Mouse (Mus musculus): ENCODE results near the gene Mvb12a. TPM values are rescaled to one million over a fixed set of nuclear protein-coding genes. Genes with fewer than 3 reads are reported as not detected.
"Not testable (repeated sequence)": the region's sequence is repeated elsewhere in the genome, so short reads cannot be mapped to it uniquely, and the experiment has no call there.

Mvb12a gene
- polyA plus RNA-seq, 1 experiment from 2014 or later: 129 TPM

DNA sequence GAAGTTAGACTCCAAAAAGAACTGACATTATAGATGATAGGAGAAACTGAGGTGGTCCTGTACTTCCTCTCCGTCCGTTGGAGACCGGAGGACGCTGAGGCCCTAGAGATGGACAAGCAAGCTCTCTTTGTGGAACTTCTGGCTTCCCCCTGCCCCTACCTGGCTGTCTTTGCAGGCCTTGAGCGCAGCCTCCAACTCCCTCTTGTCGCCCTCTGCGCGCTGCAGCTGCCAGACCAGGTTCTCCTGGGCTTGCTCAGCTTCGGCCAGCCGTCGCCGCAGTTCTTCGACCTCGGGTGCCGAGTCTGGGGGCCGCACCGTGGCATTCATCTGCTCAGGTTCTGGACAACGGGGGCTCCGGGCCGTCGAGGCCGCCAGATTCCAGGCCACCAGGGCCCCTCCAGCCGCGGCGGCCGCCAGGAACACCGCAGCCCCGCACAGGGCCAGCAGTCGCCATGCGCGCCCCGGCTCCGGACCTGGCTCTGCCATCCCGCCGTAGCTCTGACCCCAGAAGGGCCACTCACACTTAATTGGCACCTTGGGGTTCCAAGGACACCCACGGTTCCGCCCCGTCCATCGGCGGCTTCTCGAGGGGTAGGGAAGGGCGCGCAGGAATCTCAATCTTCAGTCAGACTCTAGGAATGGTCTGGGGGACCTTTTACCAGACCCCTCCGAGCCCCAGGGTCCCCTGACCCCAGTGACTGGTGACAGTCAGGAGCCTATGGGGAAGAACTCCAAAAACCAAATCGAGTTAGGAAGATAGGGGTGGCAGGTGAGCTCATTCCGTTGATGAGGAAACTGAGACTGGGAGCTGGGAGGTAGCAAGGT, 17.3 kb upstream of the Mvb12a start, which contains the start of gene Ccdc194:
Gene Ccdc194, minus strand, starts transcription at position 486 of the 825 bp plus-strand sequence.
- ATAC-seq (replicated peaks; ENCODE audit: low FRiP score, low read depth) (no peak), DNase-seq (ENCODE audit: low spot score) (no peak)
- H3K4me1 ChIP-seq (replicated peaks; ENCODE audit: insufficient read depth, low read length): peaks cover 7% of the 10 kb centered on the region
- H3K36me3 ChIP-seq (ENCODE audit: insufficient read depth, low read length): no peaks in the 10 kb centered on the region
- no peaks in the 10 kb centered on the region for H3K27me3 ChIP-seq (ENCODE audit: insufficient read depth, low read length)
- H3K27ac ChIP-seq: peak within 1 kb of the TSS; percentile 78
- peak within 1 kb of the TSS; percentile 6; the same call in 1 of the 2 replicates for H3K9ac ChIP-seq (ENCODE audit: low read depth, low read length)
- no peak within 1 kb of the TSS for H3K4me3 ChIP-seq (replicated peaks; ENCODE audit: low read depth, low read length)
- no peak for TF ChIP-seq CTCF (IDR thresholded peaks at IDR 0.05; ENCODE audit: low read depth)
- H3K4me2 ChIP-seq (ENCODE audit: low read length): peak within 1 kb of the TSS; percentile 16; the same call in 1 of the 2 replicates
- WGBS: 22% methylated on average over 46 of the region's 46 CpGs
- H3K9me3 ChIP-seq (replicated peaks; ENCODE audit: low read length): no peaks in the 10 kb centered on the region

GRCm38 (mm10) chr8:71526272-71526671, 16.4 kb upstream of the Mvb12a start:
- Histone ChIP-seq H3K9ac (ENCODE audit: low read depth, low read length) (no peak overlapping the region), H3K4me1 (replicated peaks; ENCODE audit: insufficient read depth, low read length) (peaks cover 9% of the 10 kb centered on the region), H3K27ac (peak overlapping the region; percentile 78; the same call in 1 of the 2 replicates), H3K9me3 (replicated peaks; ENCODE audit: low read length) (no peaks in the 10 kb centered on the region), H3K27me3 (ENCODE audit: insufficient read depth, low read length) (no peaks in the 10 kb centered on the region), H3K4me2 (ENCODE audit: low read length) (no peak overlapping the region), H3K4me3 (replicated peaks; ENCODE audit: low read depth, low read length) (no peak overlapping the region), H3K36me3 (ENCODE audit: insufficient read depth, low read length) (no peaks in the 10 kb centered on the region)
- WGBS: 31% methylated on average over 6 of the region's 6 CpGs
- no peak for TF ChIP-seq CTCF (IDR thresholded peaks at IDR 0.05; ENCODE audit: low read depth)
- ATAC-seq (replicated peaks; ENCODE audit: low FRiP score, low read depth) (no peak), DNase-seq (ENCODE audit: low spot score) (peak; percentile 61)

GRCm38 (mm10) chr8:71527162-71527870, 15.4 kb upstream of the Mvb12a start:
- H3K27me3 ChIP-seq (ENCODE audit: insufficient read depth, low read length): no peaks in the 10 kb centered on the region
- ATAC-seq (replicated peaks; ENCODE audit: low FRiP score, low read depth) (no peak), DNase-seq (ENCODE audit: low spot score) (peak; percentile 38)
- H3K9me3 ChIP-seq (replicated peaks; ENCODE audit: low read length): no peaks in the 10 kb centered on the region
- WGBS: 67% methylated on average over 3 of the region's 3 CpGs
- no peak overlapping the region for H3K9ac ChIP-seq (ENCODE audit: low read depth, low read length)
- no peak overlapping the region for H3K4me3 ChIP-seq (replicated peaks; ENCODE audit: low read depth, low read length)
- H3K4me1 ChIP-seq (replicated peaks; ENCODE audit: insufficient read depth, low read length): peaks cover 9% of the 10 kb centered on the region
- TF ChIP-seq CTCF (IDR thresholded peaks at IDR 0.05; ENCODE audit: low read depth): no peak
- no peaks in the 10 kb centered on the region for H3K36me3 ChIP-seq (ENCODE audit: insufficient read depth, low read length)
- H3K27ac ChIP-seq: peak overlapping the region; percentile 78
- no peak overlapping the region for H3K4me2 ChIP-seq (ENCODE audit: low read length)

GRCm38 (mm10) chr8:71528362-71529073, 14.2 kb upstream of the Mvb12a start:
- Histone ChIP-seq H3K9ac (ENCODE audit: low read depth, low read length) (no peak overlapping the region), H3K27ac (peak overlapping the region; percentile 78), H3K27me3 (ENCODE audit: insufficient read depth, low read length) (no peaks in the 10 kb centered on the region), H3K4me1 (replicated peaks; ENCODE audit: insufficient read depth, low read length) (peaks cover 9% of the 10 kb centered on the region), H3K36me3 (ENCODE audit: insufficient read depth, low read length) (no peaks in the 10 kb centered on the region), H3K9me3 (replicated peaks; ENCODE audit: low read length) (no peaks in the 10 kb centered on the region), H3K4me3 (replicated peaks; ENCODE audit: low read depth, low read length) (no peak overlapping the region), H3K4me2 (ENCODE audit: low read length) (no peak overlapping the region)
- 62% methylated on average over 11 of the region's 11 CpGs for WGBS
- DNase-seq (ENCODE audit: low spot score) (peak; percentile 72), ATAC-seq (replicated peaks; ENCODE audit: low FRiP score, low read depth) (0 out of 2 replicates have a peak, but pooled peaks have one; percentile 31)
- TF ChIP-seq CTCF (IDR thresholded peaks at IDR 0.05; ENCODE audit: low read depth): no peak

DNA sequence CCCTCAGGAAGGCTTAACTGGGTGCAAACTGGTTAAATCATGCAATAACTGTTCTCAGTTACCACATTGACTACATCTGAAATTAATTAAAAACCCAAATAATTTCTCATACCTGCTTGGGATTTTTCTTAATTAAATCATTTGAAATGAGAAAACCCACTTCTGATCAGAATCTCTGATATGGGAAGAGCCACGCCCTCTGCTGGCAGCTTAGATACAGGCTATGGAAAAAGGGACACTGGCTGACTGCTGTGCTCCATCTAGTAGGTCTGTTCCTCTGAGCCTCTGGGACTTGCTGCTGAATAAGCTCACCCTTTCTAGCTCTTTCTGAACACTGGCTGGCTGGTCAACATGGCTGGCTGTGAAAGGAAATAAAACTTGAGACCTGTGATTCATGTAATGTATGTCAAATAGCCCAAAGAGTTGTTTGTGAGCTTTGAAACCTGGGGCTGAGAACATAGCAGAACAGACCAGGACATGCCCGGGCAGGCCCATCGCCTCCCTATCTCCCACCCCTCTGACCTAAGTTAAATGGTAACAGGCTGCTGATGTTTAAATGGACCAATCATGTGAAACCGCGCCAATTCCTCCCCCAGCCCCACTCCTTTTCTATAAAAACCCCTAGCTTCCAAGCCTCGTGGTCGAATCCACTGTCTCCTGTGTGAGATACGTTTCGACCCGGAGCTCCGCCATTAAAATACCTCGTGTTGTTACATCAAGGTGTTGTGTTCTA, 11.8 kb upstream of the Mvb12a start:
- H3K27me3 ChIP-seq (ENCODE audit: insufficient read depth, low read length); H3K9ac ChIP-seq (ENCODE audit: low read depth, low read length); H3K36me3 ChIP-seq (ENCODE audit: insufficient read depth, low read length); H3K4me3 ChIP-seq (replicated peaks; ENCODE audit: low read depth, low read length); ATAC-seq (replicated peaks; ENCODE audit: low FRiP score, low read depth); H3K4me2 ChIP-seq (ENCODE audit: low read length); H3K9me3 ChIP-seq (replicated peaks; ENCODE audit: low read length): not testable (repeated sequence)
- peak; percentile 60 for TF ChIP-seq CTCF (IDR thresholded peaks at IDR 0.05; ENCODE audit: low read depth)
- DNase-seq (ENCODE audit: low spot score): peak; percentile 74
- Histone ChIP-seq H3K27ac (0 out of 2 replicates have a peak overlapping the region, but pooled peaks have one; percentile 6), H3K4me1 (replicated peaks; ENCODE audit: insufficient read depth, low read length) (peaks cover 11% of the 10 kb centered on the region; the same call in 1 of the 2 replicates)
- 49% methylated on average over 5 of the region's 12 CpGs for WGBS
